In genomic region chr9:65356561-65356960, GRCm38 (mm10) we compare ENCODE assay signal across 34 mouse cellular contexts. TPM values are rescaled to one million over a fixed set of nuclear protein-coding genes. Genes with fewer than 3 reads are reported as not detected.
"Had no signal": no experiment of that assay in that cellular context is flagged by ENCODE, and none has a peak within 500 bp of the region (broad histone marks: within the 10 kb centered on the region; RNA-seq: fewer than 3 reads in every experiment).

No protein-coding gene starts in this region.

- H3K4me3 ChIP-seq: limb, embryonic 10.5 days; limb, embryonic 12.5 days; limb, embryonic 13.5 days; limb, embryonic 15.5 days; liver, embryonic 12.5 days; liver, embryonic 13.5 days; liver, embryonic 15.5 days; lung, embryonic 15.5 days; midbrain, embryonic 10.5 days; midbrain, embryonic 12.5 days; midbrain, embryonic 13.5 days; midbrain, embryonic 15.5 days; myocyte; neural tube, embryonic 12.5 days; neural tube, embryonic 13.5 days had no signal

- H3K4me1 ChIP-seq: limb, embryonic 10.5 days; limb, embryonic 12.5 days; limb, embryonic 13.5 days; limb, embryonic 15.5 days; lung, embryonic 15.5 days; midbrain, embryonic 10.5 days; midbrain, embryonic 12.5 days; midbrain, embryonic 13.5 days; midbrain, embryonic 15.5 days; neural tube, embryonic 12.5 days; neural tube, embryonic 13.5 days had no signal

- ATAC-seq: liver, embryonic 12.5 days; liver, postnatal 0 days; lung, postnatal 0 days; midbrain, embryonic 13.5 days; midbrain, embryonic 15.5 days; midbrain, embryonic 16.5 days had no signal

- H3K9me3 ChIP-seq: limb, embryonic 10.5 days; limb, embryonic 12.5 days; limb, embryonic 13.5 days; limb, embryonic 15.5 days; liver, embryonic 12.5 days; liver, embryonic 13.5 days; liver, embryonic 15.5 days; lung, embryonic 15.5 days; midbrain, embryonic 10.5 days; midbrain, embryonic 12.5 days; midbrain, embryonic 13.5 days; midbrain, embryonic 15.5 days; neural tube, embryonic 12.5 days; neural tube, embryonic 13.5 days had no signal

- H3K27ac ChIP-seq: limb, embryonic 10.5 days; limb, embryonic 12.5 days; limb, embryonic 13.5 days; limb, embryonic 15.5 days; liver, embryonic 12.5 days; liver, embryonic 13.5 days; liver, embryonic 14.5 days; liver, embryonic 15.5 days; lung, embryonic 15.5 days; macrophage; midbrain, embryonic 10.5 days; midbrain, embryonic 12.5 days; midbrain, embryonic 13.5 days; midbrain, embryonic 15.5 days; neural tube, embryonic 12.5 days; neural tube, embryonic 13.5 days had no signal

- DNase-seq: left cerebral cortex, postnatal 4 days; liver; liver, embryonic 13.5 days; liver, postnatal 0 days; lung, adult 18-20 months; lung, adult 2 months; lung, embryonic 14.5 days; lung, postnatal 10 days; lung, postnatal 14 days; lung, postnatal 36 days; lung, postnatal 4 days; midbrain, embryonic 14.5 days had no signal

- H3K27me3 ChIP-seq: limb, embryonic 12.5 days; limb, embryonic 13.5 days; limb, embryonic 15.5 days; liver, embryonic 12.5 days; liver, embryonic 13.5 days; liver, embryonic 15.5 days; lung, embryonic 15.5 days; midbrain, embryonic 12.5 days; midbrain, embryonic 13.5 days; midbrain, embryonic 15.5 days; neural tube, embryonic 12.5 days; neural tube, embryonic 13.5 days had no signal

RNA-seq across cellular contexts. Expression of gene Ubap1l, which starts 4.3 kb away (rescaled TPM):
- total RNA-seq: megakaryocyte progenitor cell, adult 5-6 weeks; monocyte, adult 5-6 weeks had no signal
- polyA plus RNA-seq: liver, embryonic 12.5 days; liver, embryonic 13.5 days; liver, embryonic 16.5 days; liver, postnatal 0 days; macrophage had no signal

RNA-seq across cellular contexts. Expression of gene Kbtbd13, which starts 34.9 kb away (rescaled TPM):
- total RNA-seq: megakaryocyte-erythroid progenitor cell, adult 5-6 weeks; monocyte, adult 5-6 weeks had no signal
- polyA plus RNA-seq: macrophage had no signal

RNA-seq across cellular contexts. Expression of gene Rasl12, which starts 41.7 kb away (rescaled TPM):
- total RNA-seq: megakaryocyte progenitor cell, adult 5-6 weeks; megakaryocyte-erythroid progenitor cell, adult 5-6 weeks had no signal
- polyA plus RNA-seq: macrophage had no signal
